Mouse (Mus musculus) lung, postnatal 0 days (tissue): ENCODE measurements around the gene Cdhr4.

Experiments used
- CTCF ChIP-seq: IDR thresholded peaks from 2 replicates; pipeline ENCODE4 v1.5.1; 2016; ENCODE audit warnings: antibody characterized with exemption, mild to moderate bottlenecking
- EP300 ChIP-seq: IDR thresholded peaks from 2 replicates; pipeline ENCODE4 v1.6.1; 2016; ENCODE audit warnings: antibody characterized with exemption, mild to moderate bottlenecking, control low read depth

- no peak for TF ChIP-seq EP300
- TF ChIP-seq CTCF: peak; percentile 51
These were observed 31.4 kb upstream of the Cdhr4 start for GRCm38 (mm10) chr9:107960928-107961327.
